Mouse (Mus musculus) MEL (cell line): ENCODE measurements around the gene Anapc5. TPM values are rescaled to one million over a fixed set of nuclear protein-coding genes. Genes with fewer than 3 reads are reported as not detected.

Experiments used
- DNase-seq: peaks from one replicate; pipeline ENCODE4 v3.0.0; 2011; ENCODE audit warnings: low read depth, low spot score
- H3K27ac ChIP-seq: 2 replicates; pipeline ENCODE4 v1.5.1; 2012; ENCODE audit warnings: low read depth, mild to moderate bottlenecking, control low read depth, low read length, moderate library complexity; ENCODE audit not compliant: control insufficient read depth
- H3K27me3 ChIP-seq, 2 experiments: fragments of 150-350 bp in 1 of 2; sonication (generic) in 1 of 2; 2 replicates each; pipeline ENCODE4 v1.6.1; 2012; ENCODE audit warnings: low read length in 2 of 2, mild to moderate bottlenecking in 2 of 2, improper control_type of control experiment in 1 of 2, moderate library complexity in 1 of 2; ENCODE audit not compliant: insufficient read depth in 2 of 2, control insufficient read depth in 1 of 2
- H3K36me3 ChIP-seq, 2 experiments: 2 replicates each; pipeline ENCODE4 v1.6.1; 2012 to 2014; ENCODE audit warnings: low read length in 2 of 2, improper control_type of control experiment in 1 of 2, inconsistent platforms in 1 of 2, mild to moderate bottlenecking in 1 of 2; ENCODE audit not compliant: insufficient read depth in 2 of 2, control insufficient read depth in 1 of 2
- H3K4me1 ChIP-seq, 2 experiments: fragments of 150-350 bp in 1 of 2; sonication (generic) in 1 of 2; 2 replicates each; pipeline ENCODE4 v1.6.1; 2012; ENCODE audit warnings: low read length in 2 of 2, improper control_type of control experiment in 1 of 2, mild to moderate bottlenecking in 1 of 2; ENCODE audit not compliant: insufficient read depth in 2 of 2, control insufficient read depth in 1 of 2
- H3K4me3 ChIP-seq, 2 experiments: fragments of 150-350 bp in 1 of 2; sonication (generic) in 1 of 2; 2 replicates each; pipeline ENCODE4 v1.5.1; 2012; ENCODE audit warnings: low read depth in 2 of 2, low read length in 2 of 2, mild to moderate bottlenecking in 2 of 2, moderate library complexity in 2 of 2, control low read depth in 1 of 2, improper control_type of control experiment in 1 of 2; ENCODE audit not compliant: control insufficient read depth in 1 of 2, insufficient read depth in 1 of 2
- H3K79me2 ChIP-seq: 2 replicates; pipeline ENCODE4 v1.6.1; 2012; ENCODE audit warnings: mild to moderate bottlenecking, low read length, moderate library complexity; ENCODE audit not compliant: control insufficient read depth, poor library complexity, insufficient read depth
- H3K9ac ChIP-seq: 2 replicates; pipeline ENCODE4 v1.6.1; 2012; ENCODE audit warnings: low read depth, mild to moderate bottlenecking, control low read depth, low read length, moderate library complexity; ENCODE audit not compliant: control insufficient read depth, poor library complexity, severe bottlenecking
- H3K9me3 ChIP-seq: fragments of 150-350 bp; sonication (generic); replicated peaks from 2 replicates; pipeline ENCODE4 v1.6.1; 2012; ENCODE audit warnings: mild to moderate bottlenecking, low read length, improper control_type of control experiment, moderate library complexity; ENCODE audit not compliant: insufficient read depth
- CHD1 ChIP-seq: IDR thresholded peaks from 2 replicates; pipeline ENCODE4 v1.6.1; 2012; ENCODE audit warnings: low read depth, mild to moderate bottlenecking, inconsistent platforms, low read length, improper control_type of control experiment
- CHD2 ChIP-seq: IDR thresholded peaks from 2 replicates; pipeline ENCODE4 v1.6.1; 2011; ENCODE audit warnings: low read length, improper control_type of control experiment
- CTCF ChIP-seq, 3 experiments: IDR thresholded peaks in 2 of 3; conservative IDR thresholded peaks in 1 of 3; 2 replicates each; pipeline ENCODE4 v1.5.1; 2011 to 2012; ENCODE audit warnings: low read length in 3 of 3, low read depth in 2 of 3, mild to moderate bottlenecking in 2 of 3, improper control_type of control experiment in 1 of 3, inconsistent platforms in 1 of 3, mixed read lengths in 1 of 3, moderate library complexity in 1 of 3; ENCODE audit not compliant: control insufficient read depth in 1 of 3, insufficient read depth in 1 of 3, poor library complexity in 1 of 3, severe bottlenecking in 1 of 3
- E2F4 ChIP-seq: IDR thresholded peaks from 2 replicates; pipeline ENCODE4 v1.6.1; 2011; ENCODE audit warnings: low read depth, low read length, improper control_type of control experiment, borderline replicate concordance
- EP300 ChIP-seq, 2 experiments: IDR thresholded peaks; 2 replicates each; pipeline ENCODE4 v1.6.1; 2011; ENCODE audit warnings: improper control_type of control experiment in 2 of 2, low read length in 2 of 2, low read depth in 1 of 2, mild to moderate bottlenecking in 1 of 2
- ETS1 ChIP-seq: IDR thresholded peaks from 2 replicates; pipeline ENCODE4 v1.6.1; 2012; ENCODE audit warnings: low read depth, mild to moderate bottlenecking, inconsistent platforms, low read length, improper control_type of control experiment, moderate library complexity
- GABPA ChIP-seq: IDR thresholded peaks from 2 replicates; pipeline ENCODE4 v1.6.1; 2012; ENCODE audit warnings: low read depth, mild to moderate bottlenecking, inconsistent platforms, low read length, improper control_type of control experiment, moderate library complexity
- HCFC1 ChIP-seq: IDR thresholded peaks from 2 replicates; pipeline ENCODE4 v1.6.1; 2012; ENCODE audit warnings: low read depth, mild to moderate bottlenecking, inconsistent platforms, low read length, improper control_type of control experiment, moderate library complexity
- JUND ChIP-seq: IDR thresholded peaks from 2 replicates; pipeline ENCODE4 v1.6.1; 2011; ENCODE audit warnings: low read depth, mild to moderate bottlenecking, improper control_type of control experiment, low read length
- KAT2A ChIP-seq: conservative IDR thresholded peaks from 2 replicates; pipeline ENCODE4 v1.6.1; 2012; ENCODE audit warnings: low read depth, low read length, improper control_type of control experiment, inconsistent platforms
- MAFK ChIP-seq: IDR thresholded peaks from 2 replicates; pipeline ENCODE4 v1.6.1; 2011; ENCODE audit warnings: low read depth, mild to moderate bottlenecking, low read length, improper control_type of control experiment, borderline replicate concordance
- MAX ChIP-seq: IDR thresholded peaks from 2 replicates; pipeline ENCODE4 v1.6.1; 2011; ENCODE audit warnings: low read length, improper control_type of control experiment
- MAZ ChIP-seq: IDR thresholded peaks from 2 replicates; pipeline ENCODE4 v1.6.1; 2012; ENCODE audit warnings: low read depth, mild to moderate bottlenecking, inconsistent platforms, low read length, improper control_type of control experiment
- MEF2A ChIP-seq: IDR thresholded peaks from 2 replicates; pipeline ENCODE4 v1.6.1; 2014; ENCODE audit warnings: low read depth, mild to moderate bottlenecking, inconsistent platforms, low read length, improper control_type of control experiment; ENCODE audit not compliant: poor library complexity, insufficient replicate concordance, severe bottlenecking; ENCODE audit errors: extremely low read depth
- MXI1 ChIP-seq: IDR thresholded peaks from 2 replicates; pipeline ENCODE4 v1.6.1; 2011; ENCODE audit warnings: mild to moderate bottlenecking, low read depth, low read length, improper control_type of control experiment
- MYB ChIP-seq: IDR thresholded peaks from 2 replicates; pipeline ENCODE4 v1.6.1; 2011; ENCODE audit warnings: mild to moderate bottlenecking, low read depth, low read length, improper control_type of control experiment
- MYC ChIP-seq: IDR thresholded peaks from 2 replicates; pipeline ENCODE4 v1.6.1; 2011; ENCODE audit warnings: low read depth, mild to moderate bottlenecking, low read length, improper control_type of control experiment, moderate library complexity
- NELFE ChIP-seq: IDR thresholded peaks from 2 replicates; pipeline ENCODE4 v1.6.1; 2011; ENCODE audit warnings: low read depth, low read length, improper control_type of control experiment
- POLR2AphosphoS2 ChIP-seq: IDR thresholded peaks from 2 replicates; pipeline ENCODE4 v1.6.1; 2011; ENCODE audit warnings: low read length, improper control_type of control experiment
- RAD21 ChIP-seq: IDR thresholded peaks from 2 replicates; pipeline ENCODE4 v1.6.1; 2011; ENCODE audit warnings: mild to moderate bottlenecking, low read depth, low read length, improper control_type of control experiment
- RCOR1 ChIP-seq: IDR thresholded peaks from 2 replicates; pipeline ENCODE4 v1.6.1; 2012; ENCODE audit warnings: low read depth, mild to moderate bottlenecking, inconsistent platforms, low read length, improper control_type of control experiment
- SMC3 ChIP-seq: IDR thresholded peaks from 2 replicates; pipeline ENCODE4 v1.6.1; 2011; ENCODE audit warnings: low read depth, low read length, improper control_type of control experiment
- TAL1 ChIP-seq: IDR thresholded peaks from 2 replicates; pipeline ENCODE4 v1.6.1; 2012; ENCODE audit warnings: mild to moderate bottlenecking, inconsistent platforms, low read length, moderate library complexity, mixed read lengths
- TBP ChIP-seq: IDR thresholded peaks from 2 replicates; pipeline ENCODE4 v1.8.0; 2011; ENCODE audit warnings: low read depth, low read length, improper control_type of control experiment
- TCF12 ChIP-seq: IDR thresholded peaks from 2 replicates; pipeline ENCODE4 v1.6.1; 2014; ENCODE audit warnings: low read depth, mild to moderate bottlenecking, inconsistent platforms, low read length, improper control_type of control experiment, moderate library complexity
- UBTF ChIP-seq: IDR thresholded peaks from 2 replicates; pipeline ENCODE4 v1.6.1; 2012; ENCODE audit warnings: low read depth, mild to moderate bottlenecking, inconsistent platforms, low read length, improper control_type of control experiment, moderate library complexity, borderline replicate concordance; ENCODE audit not compliant: insufficient read depth
- USF1 ChIP-seq: IDR thresholded peaks from 2 replicates; pipeline ENCODE4 v1.6.1; 2014; ENCODE audit warnings: low read depth, mild to moderate bottlenecking, inconsistent platforms, low read length, improper control_type of control experiment, moderate library complexity
- USF2 ChIP-seq, 2 experiments: IDR thresholded peaks; 2 replicates each; pipeline ENCODE4 v1.6.1; 2011 to 2012; ENCODE audit warnings: improper control_type of control experiment in 2 of 2, low read length in 2 of 2, borderline replicate concordance in 1 of 2, inconsistent platforms in 1 of 2, low read depth in 1 of 2, mild to moderate bottlenecking in 1 of 2; ENCODE audit not compliant: insufficient read depth in 1 of 2
- ZC3H11A ChIP-seq: IDR thresholded peaks from 2 replicates; pipeline ENCODE4 v1.6.1; 2012; ENCODE audit warnings: low read depth, mild to moderate bottlenecking, inconsistent platforms, low read length, improper control_type of control experiment
- ZKSCAN1 ChIP-seq: IDR thresholded peaks from 2 replicates; pipeline ENCODE4 v1.6.1; 2012; ENCODE audit warnings: low read depth, mild to moderate bottlenecking, inconsistent platforms, low read length, improper control_type of control experiment, moderate library complexity
- ZMIZ1 ChIP-seq: IDR thresholded peaks from 2 replicates; pipeline ENCODE4 v1.6.1; 2012; ENCODE audit warnings: low read depth, mild to moderate bottlenecking, inconsistent platforms, low read length, improper control_type of control experiment, moderate library complexity
- ZNF384 ChIP-seq: IDR thresholded peaks from 2 replicates; pipeline ENCODE4 v1.6.1; 2012; ENCODE audit warnings: low read depth, mild to moderate bottlenecking, inconsistent platforms, low read length, improper control_type of control experiment
- polyA plus RNA-seq, 2 experiments: library from polyadenylated mRNA; stranded (reverse) in 1 of 2; unstranded in 1 of 2; fragments of >175 nt in 1 of 2; fragments of >200 nt in 1 of 2; gene quantifications; 2 replicates each; pipeline versions ENCODE4 v1.2.1 to v1.2.4; 2012; ENCODE audit warnings: low replicate concordance in 2 of 2, low read depth in 1 of 2; ENCODE audit not compliant: insufficient read length in 2 of 2, insufficient read depth in 1 of 2, missing spikeins in 1 of 2
- total RNA-seq: library from RNA; depleted of rRNA; stranded (reverse); fragments of 300-350 nt; gene quantifications from 2 replicates; pipeline ENCODE4 v1.2.3, GENCODE M21; 2012

Anapc5 gene
- total and polyA plus RNA-seq, 3 experiments, result 244 to 390 TPM; not detected in 1

DNA sequence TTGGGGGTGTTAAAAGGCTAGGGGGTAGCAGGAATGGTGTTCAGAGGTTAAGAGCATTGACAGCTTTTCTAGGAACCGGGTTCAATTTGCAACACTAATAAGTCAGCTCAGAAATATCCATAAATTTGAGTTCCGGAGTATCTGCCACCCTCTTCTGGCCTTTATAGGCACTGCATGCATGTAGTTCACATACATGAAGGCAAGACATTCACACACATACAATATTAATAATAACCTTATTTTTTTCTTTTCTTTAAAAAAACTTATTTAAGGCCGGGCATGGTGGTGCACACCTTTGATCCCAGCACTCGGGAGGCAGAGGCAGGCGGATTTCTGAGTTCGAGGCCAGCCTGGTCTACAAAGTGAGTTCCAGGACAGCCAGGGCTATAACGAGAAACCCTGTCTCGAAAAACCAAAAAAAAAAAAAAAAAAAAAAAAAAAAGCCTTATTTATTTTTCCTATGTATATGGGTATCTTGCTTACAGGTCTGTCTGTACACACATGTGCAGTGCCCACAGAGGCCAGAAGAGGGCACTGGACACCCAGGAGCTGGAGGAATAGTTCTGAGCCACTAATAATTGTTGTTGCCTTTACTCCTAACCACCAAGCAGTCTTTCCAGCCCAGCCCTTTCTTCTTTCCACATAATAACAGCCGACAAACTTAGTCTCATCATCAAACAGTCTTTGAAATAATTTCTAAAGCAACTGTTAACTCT is 9.6 kb downstream of the Anapc5 start:
- no peak for TF ChIP-seq MEF2A
- TF ChIP-seq MYB, result no peak
- TF ChIP-seq CHD2, result no peak
- no peak for TF ChIP-seq TAL1
- no peak for TF ChIP-seq HCFC1
- TF ChIP-seq ETS1, result no peak
- no peak for TF ChIP-seq ZMIZ1
- TF ChIP-seq RAD21, result peak; percentile 75
- TF ChIP-seq ZKSCAN1, result no peak
- TF ChIP-seq MAZ, result no peak
- TF ChIP-seq MYC, result 0 out of 2 replicates have a peak, but pooled peaks have one; percentile 18
- no peak; the same call in 1 of the 2 replicates for TF ChIP-seq MXI1
- TF ChIP-seq TBP, result no peak
- no peak for TF ChIP-seq E2F4
- no peak for TF ChIP-seq TCF12
- TF ChIP-seq USF2 (IDR thresholded peaks at IDR 0.05; ENCODE audit: borderline replicate concordance in 1 of 2, insufficient read depth in 1 of 2, low read depth in 1 of 2, low read length in 2 of 2), result no peak
- TF ChIP-seq JUND, result no peak
- peak; percentile 63; the same call in 1 of the 2 replicates for TF ChIP-seq ZNF384
- no peak for TF ChIP-seq GABPA
- no peak for TF ChIP-seq POLR2AphosphoS2
- no peak for TF ChIP-seq CHD1
- TF ChIP-seq KAT2A, result no peak
- TF ChIP-seq CTCF (IDR thresholded peaks at IDR 0.05 in 2 of 3, conservative IDR thresholded peaks at IDR 0.05 in 1 of 3; ENCODE audit: control insufficient read depth in 1 of 3, insufficient read depth in 1 of 3, low read depth in 2 of 3, low read length in 3 of 3, poor library complexity in 1 of 3, severe bottlenecking in 1 of 3), result peak; percentile 71 to 82 (median 76)
- TF ChIP-seq ZC3H11A, result peak; percentile 46; the same call in 1 of the 2 replicates
- TF ChIP-seq MAX, result no peak
- no peak for TF ChIP-seq RCOR1
- TF ChIP-seq UBTF, result no peak
- TF ChIP-seq NELFE, result no peak
- TF ChIP-seq USF1, result no peak
- TF ChIP-seq MAFK, result no peak
- no peak for TF ChIP-seq EP300 (IDR thresholded peaks at IDR 0.05; ENCODE audit: low read depth in 1 of 2, low read length in 2 of 2)
- peak; percentile 59 for TF ChIP-seq SMC3
- peaks cover 6 to 26% of the 10 kb centered on the region in 2 experiments; a peak in 3 of 4 replicates for H3K36me3 ChIP-seq
- DNase-seq, result peak; percentile 83

More for the DNA sequence above, 9.6 kb downstream of the Anapc5 start:
- H3K4me3 ChIP-seq, result no peak overlapping the region
- no peak overlapping the region for H3K9ac ChIP-seq
- peaks cover 2 to 4% of the 10 kb centered on the region in 2 experiments; a peak in 2 of 4 replicates for H3K4me1 ChIP-seq
- no peaks in the 10 kb centered on the region for H3K79me2 ChIP-seq
- no peaks in the 10 kb centered on the region for H3K27me3 ChIP-seq
- no peak overlapping the region for H3K27ac ChIP-seq
- H3K9me3 ChIP-seq, result no peaks in the 10 kb centered on the region
